Mouse (Mus musculus) hindbrain, embryonic 12.5 days (tissue): ENCODE data around the gene Gm37240. TPM values are rescaled to one million over a fixed set of nuclear protein-coding genes. Genes with fewer than 3 reads are reported as not detected.
"Not testable (repeated sequence)": the region's sequence is repeated elsewhere in the genome, so short reads cannot be mapped to it uniquely, and the experiment has no call there.

Experiments used
- ATAC-seq: fragments of 200-750 bp; cut with Nextera tagmentation; 2 replicates; pipeline ENCODE4 v1.8.0; 2017; ENCODE audit warnings: moderate TSS enrichment; ENCODE audit not compliant: low FRiP score
- H3K27ac ChIP-seq: fragments of 300-500 bp; sonication (generic); 2 replicates; pipeline ENCODE4 v1.5.1; 2016; ENCODE audit warnings: mild to moderate bottlenecking
- H3K27me3 ChIP-seq: fragments of 300-500 bp; sonication (generic); 2 replicates; pipeline ENCODE4 v1.6.1; 2016; ENCODE audit warnings: mild to moderate bottlenecking
- H3K36me3 ChIP-seq: fragments of 300-500 bp; sonication (generic); 2 replicates; pipeline ENCODE4 v1.6.1; 2016; ENCODE audit warnings: mild to moderate bottlenecking
- H3K4me1 ChIP-seq: fragments of 300-500 bp; sonication (generic); 2 replicates; pipeline ENCODE4 v1.6.1; 2016
- H3K4me2 ChIP-seq: fragments of 300-500 bp; sonication (generic); replicated peaks from 2 replicates; pipeline ENCODE4 v1.6.1; 2016; ENCODE audit warnings: mild to moderate bottlenecking
- H3K4me3 ChIP-seq: fragments of 300-500 bp; sonication (generic); 2 replicates; pipeline ENCODE4 v1.5.1; 2016; ENCODE audit warnings: mild to moderate bottlenecking
- H3K9ac ChIP-seq: fragments of 300-500 bp; sonication (generic); 2 replicates; pipeline ENCODE4 v1.6.1; 2016; ENCODE audit warnings: mild to moderate bottlenecking, moderate library complexity
- H3K9me3 ChIP-seq: fragments of 300-500 bp; sonication (generic); replicated peaks from 2 replicates; pipeline ENCODE4 v1.6.1; 2016; ENCODE audit warnings: mild to moderate bottlenecking
- WGBS: fragments of 180-500 bp; shearing (Covaris S2); methylation state at CpG from one replicate; pipeline ENCODE4 v1.1.7; 2016; 5-methylcytosine and 5-hydroxymethylcytosine counted together
- polyA plus RNA-seq: library from polyadenylated mRNA; unstranded; fragments of >200 nt; fragmentation: Nextera tagmentation; extraction: Ambion mirVana; gene quantifications from 2 replicates; pipeline ENCODE4 v1.2.1, GENCODE M21; 2016

Gm37240 gene
- polyA plus RNA-seq, 1 experiment from 2014 or later, result 3.3 TPM

- Histone ChIP-seq H3K4me1 (peaks cover 16% of the 10 kb centered on the region), H3K9ac (no peak overlapping the region), H3K27me3 (no peaks in the 10 kb centered on the region), H3K4me2 (no peak overlapping the region), H3K4me3 (no peak overlapping the region), H3K36me3 (no peaks in the 10 kb centered on the region), H3K9me3 (no peaks in the 10 kb centered on the region), H3K27ac (no peak overlapping the region)
- no peak for ATAC-seq
- 80% methylated on average over 6 of the region's 6 CpGs for WGBS
Measured at GRCm38 (mm10) chr3:84657240-84657639, 1230.1 kb downstream of the Gm37240 start.

GRCm38 (mm10) chr3:84655785-84656150 lies 1231.5 kb downstream of the Gm37240 start:
- not testable (repeated sequence) for ATAC-seq, H3K9me3 ChIP-seq, H3K27me3 ChIP-seq, H3K4me2 ChIP-seq, H3K27ac ChIP-seq, H3K9ac ChIP-seq, H3K36me3 ChIP-seq, H3K4me3 ChIP-seq
- 78% methylated on average over 2 of the region's 2 CpGs for WGBS
- peaks cover 16% of the 10 kb centered on the region for H3K4me1 ChIP-seq

GRCm38 (mm10) chr3:84654900-84655784 lies 1232.2 kb downstream of the Gm37240 start:
- ATAC-seq, result no peak
- no peak overlapping the region for H3K27ac ChIP-seq

GRCm38 (mm10) chr3:84654246-84654826 lies 1233.0 kb downstream of the Gm37240 start:
- peak; percentile 35; the same call in 1 of the 2 replicates for ATAC-seq
- H3K4me3 ChIP-seq, result 0 out of 2 replicates have a peak overlapping the region, but pooled peaks have one; percentile 14
- peaks cover 16% of the 10 kb centered on the region for H3K4me1 ChIP-seq
- H3K4me2 ChIP-seq, result peak overlapping the region; percentile 43
- no peaks in the 10 kb centered on the region for H3K36me3 ChIP-seq
- H3K9ac ChIP-seq, result no peak overlapping the region
- no peaks in the 10 kb centered on the region for H3K27me3 ChIP-seq
- no peaks in the 10 kb centered on the region for H3K9me3 ChIP-seq
- no peak overlapping the region for H3K27ac ChIP-seq
- 37% methylated on average over 12 of the region's 12 CpGs for whole genome bisulfite sequencing

More at GRCm38 (mm10) chr3:84654900-84655784, 1232.2 kb downstream of the Gm37240 start:
- no peaks in the 10 kb centered on the region for H3K9me3 ChIP-seq
- no peak overlapping the region for H3K4me3 ChIP-seq
- peak overlapping the region; percentile 17 for H3K4me2 ChIP-seq
- H3K4me1 ChIP-seq, result peaks cover 16% of the 10 kb centered on the region
- H3K36me3 ChIP-seq, result no peaks in the 10 kb centered on the region
- H3K9ac ChIP-seq, result no peak overlapping the region
- 18% methylated on average over 16 of the region's 16 CpGs for WGBS
- H3K27me3 ChIP-seq, result no peaks in the 10 kb centered on the region

- H3K27ac ChIP-seq, result no peak overlapping the region
Measured at GRCm38 (mm10) chr3:84653557-84654245, 1233.6 kb downstream of the Gm37240 start.

GRCm38 (mm10) chr3:84652643-84653556 lies 1234.4 kb downstream of the Gm37240 start:
- ATAC-seq, result no peak
- no peak overlapping the region for H3K4me2 ChIP-seq
- WGBS, result 86% methylated on average over 12 of the region's 12 CpGs

More at GRCm38 (mm10) chr3:84653557-84654245, 1233.6 kb downstream of the Gm37240 start:
- Histone ChIP-seq H3K27me3 (no peaks in the 10 kb centered on the region), H3K4me3 (0 out of 2 replicates have a peak overlapping the region, but pooled peaks have one; percentile 14), H3K4me2 (peak overlapping the region; percentile 43), H3K9me3 (no peaks in the 10 kb centered on the region), H3K4me1 (peaks cover 16% of the 10 kb centered on the region), H3K9ac (no peak overlapping the region), H3K36me3 (no peaks in the 10 kb centered on the region)
- WGBS, result 27% methylated on average over 14 of the region's 14 CpGs
- ATAC-seq, result no peak

GRCm38 (mm10) chr3:84649578-84650327 lies 1237.6 kb downstream of the Gm37240 start:
- Histone ChIP-seq H3K27me3 (no peaks in the 10 kb centered on the region), H3K27ac (no peak overlapping the region), H3K4me1 (peaks cover 14% of the 10 kb centered on the region), H3K9me3 (no peaks in the 10 kb centered on the region), H3K4me2 (no peak overlapping the region), H3K36me3 (no peaks in the 10 kb centered on the region), H3K9ac (no peak overlapping the region), H3K4me3 (no peak overlapping the region)
- 89% methylated on average over 12 of the region's 12 CpGs for WGBS
- ATAC-seq, result no peak

More at GRCm38 (mm10) chr3:84652643-84653556, 1234.4 kb downstream of the Gm37240 start:
- Histone ChIP-seq H3K9me3 (no peaks in the 10 kb centered on the region), H3K36me3 (no peaks in the 10 kb centered on the region), H3K27me3 (no peaks in the 10 kb centered on the region), H3K4me3 (no peak overlapping the region), H3K9ac (no peak overlapping the region), H3K4me1 (peaks cover 16% of the 10 kb centered on the region), H3K27ac (no peak overlapping the region)

- H3K9me3 ChIP-seq, H3K9ac ChIP-seq, H3K4me3 ChIP-seq, H3K27me3 ChIP-seq, H3K36me3 ChIP-seq, H3K4me2 ChIP-seq, ATAC-seq, H3K27ac ChIP-seq, H3K4me1 ChIP-seq: not testable (repeated sequence)
- 84% methylated on average over 4 of the region's 4 CpGs for WGBS
Measured at GRCm38 (mm10) chr3:84648069-84648468, 1239.2 kb downstream of the Gm37240 start.

- WGBS, result 27% methylated on average over 4 of the region's 4 CpGs
- Histone ChIP-seq H3K36me3 (no peaks in the 10 kb centered on the region), H3K4me1 (peaks cover 5% of the 10 kb centered on the region; the same call in 1 of the 2 replicates), H3K4me2 (no peak overlapping the region), H3K4me3 (no peak overlapping the region), H3K27ac (no peak overlapping the region), H3K9ac (no peak overlapping the region), H3K27me3 (no peaks in the 10 kb centered on the region), H3K9me3 (no peaks in the 10 kb centered on the region)
- no peak for ATAC-seq
Measured at GRCm38 (mm10) chr3:84647616-84648015, 1239.7 kb downstream of the Gm37240 start.

- no peak overlapping the region for H3K9ac ChIP-seq
- H3K27ac ChIP-seq, result no peak overlapping the region
- H3K27me3 ChIP-seq, result no peaks in the 10 kb centered on the region
- no peak overlapping the region for H3K4me3 ChIP-seq
- no peak for ATAC-seq
- H3K4me2 ChIP-seq, result no peak overlapping the region
- peaks cover 5% of the 10 kb centered on the region; the same call in 1 of the 2 replicates for H3K4me1 ChIP-seq
- no peaks in the 10 kb centered on the region for H3K9me3 ChIP-seq
- WGBS, result 83% methylated on average over 8 of the region's 8 CpGs
- H3K36me3 ChIP-seq, result no peaks in the 10 kb centered on the region
Measured at GRCm38 (mm10) chr3:84646331-84646845, 1240.9 kb downstream of the Gm37240 start.

GRCm38 (mm10) chr3:84646007-84646290 lies 1241.4 kb downstream of the Gm37240 start:
- ATAC-seq, result no peak
- Histone ChIP-seq H3K36me3 (no peaks in the 10 kb centered on the region), H3K27ac (no peak overlapping the region), H3K4me1 (peaks cover 5% of the 10 kb centered on the region; the same call in 1 of the 2 replicates), H3K27me3 (no peaks in the 10 kb centered on the region), H3K9ac (no peak overlapping the region), H3K9me3 (no peaks in the 10 kb centered on the region), H3K4me2 (no peak overlapping the region), H3K4me3 (no peak overlapping the region)
- WGBS, result 94% methylated on average over 3 of the region's 3 CpGs
